21 mouse cellular contexts compared by ENCODE assay signal in genomic region chr13:100523698-100524097, GRCm38 (mm10). TPM values are rescaled to one million over a fixed set of nuclear protein-coding genes. Genes with fewer than 3 reads are reported as not detected.
A peak's percentile ranks its signal among the peaks of the same experiment; 100 is the strongest.
DNase-seq lines count a peak whose midpoint lies in the region; ATAC-seq and TF ChIP-seq lines count a peak whose summit lies in the region.
"Had no signal": no experiment of that assay in that cellular context is flagged by ENCODE, and none has a peak within 500 bp of the region (broad histone marks: within the 10 kb centered on the region; RNA-seq: fewer than 3 reads in every experiment).

No protein-coding gene starts in this region.

- no peak for TF ChIP-seq POLR2A in heart, adult 2 months (IDR thresholded peaks at IDR 0.05; ENCODE audit: insufficient read depth, low read depth, low read length)
- no peak for TF ChIP-seq POLR2A in liver, adult 2 months (IDR thresholded peaks at IDR 0.05; ENCODE audit: extremely low read depth, insufficient read depth, low read length)

- no peaks in the 10 kb centered on the region for H3K27me3 ChIP-seq in heart, adult 2 months (ENCODE audit: control insufficient read depth, insufficient read depth, low read length)
- no peaks in the 10 kb centered on the region for H3K27me3 ChIP-seq in liver, adult 2 months (ENCODE audit: control insufficient read depth, insufficient read depth, low read length)
- no peaks in the 10 kb centered on the region for H3K27me3 ChIP-seq in liver, postnatal 0 days (ENCODE audit: insufficient read depth, low read length)
- H3K27me3 ChIP-seq in liver, embryonic 12.5 days (replicated peaks), result no peaks in the 10 kb centered on the region
- H3K27me3 ChIP-seq: CH12.LX, Patski had no signal

- no peaks in the 10 kb centered on the region; the same call in 1 of the 2 replicates for H3K4me1 ChIP-seq in heart, adult 2 months (ENCODE audit: control insufficient read depth, insufficient read depth, low read length)
- H3K4me1 ChIP-seq in liver, adult 2 months (ENCODE audit: control insufficient read depth, insufficient read depth, low read length), result peaks cover 28% of the 10 kb centered on the region
- peaks cover 19% of the 10 kb centered on the region for H3K4me1 ChIP-seq in liver, postnatal 0 days (ENCODE audit: insufficient read depth)
- H3K4me1 ChIP-seq in liver, embryonic 12.5 days, result peaks cover 7% of the 10 kb centered on the region; the same call in 1 of the 2 replicates

- H3K4me3 ChIP-seq in heart, adult 2 months, result no peak overlapping the region
- H3K4me3 ChIP-seq in liver, adult 2 months (ENCODE audit: insufficient read depth, low read depth, low read length), result no peak overlapping the region
- H3K4me3 ChIP-seq in liver, postnatal 0 days (ENCODE audit: low read depth, low read length), result no peak overlapping the region
- H3K4me3 ChIP-seq in liver, embryonic 12.5 days, result no peak overlapping the region

- intact Hi-C loops in heart, adult 2 months (cut with DNase I), result no loop called here

- no peak overlapping the region for H3K4me2 ChIP-seq in liver, postnatal 0 days (ENCODE audit: low read depth, low read length)
- no peak overlapping the region for H3K4me2 ChIP-seq in liver, embryonic 12.5 days

- no peaks in the 10 kb centered on the region for H3K79me2 ChIP-seq in heart, adult 2 months (replicated peaks; ENCODE audit: control insufficient read depth, insufficient read depth, low read length)
- peaks cover 32% of the 10 kb centered on the region for H3K79me2 ChIP-seq in liver, adult 2 months (ENCODE audit: control insufficient read depth, insufficient read depth, low read length)

- peak; percentile 57 for ATAC-seq in liver, postnatal 0 days
- no peak for ATAC-seq in liver, embryonic 12.5 days
- ATAC-seq: activated CD4-positive, CD25-positive, alpha-beta regulatory T cell, adult 4 months; CD4-positive, CD25-positive, alpha-beta regulatory T cell, adult 4 months; Patski had no signal

- H3K9ac ChIP-seq in heart, adult 2 months (ENCODE audit: low read depth, low read length), result no peak overlapping the region
- no peak overlapping the region for H3K9ac ChIP-seq in liver, adult 2 months (ENCODE audit: low read depth, low read length)
- no peak overlapping the region for H3K9ac ChIP-seq in liver, postnatal 0 days (replicated peaks)
- no peak overlapping the region for H3K9ac ChIP-seq in liver, embryonic 12.5 days

- H3K27ac ChIP-seq in heart, adult 2 months, result no peak overlapping the region
- H3K27ac ChIP-seq in liver, adult 2 months (replicated peaks; ENCODE audit: insufficient read depth, low read depth, low read length), result no peak overlapping the region
- H3K27ac ChIP-seq in liver, postnatal 0 days (ENCODE audit: low read depth), result 0 out of 2 replicates have a peak overlapping the region, but pooled peaks have one; percentile 34
- no peak overlapping the region for H3K27ac ChIP-seq in liver, embryonic 12.5 days

- H3K36me3 ChIP-seq in heart, adult 2 months (ENCODE audit: control insufficient read depth, insufficient read depth, low read length), result no peaks in the 10 kb centered on the region
- no peaks in the 10 kb centered on the region for H3K36me3 ChIP-seq in liver, adult 2 months (ENCODE audit: control insufficient read depth, insufficient read depth, low read length)
- no peaks in the 10 kb centered on the region; the same call in 1 of the 2 replicates for H3K36me3 ChIP-seq in liver, postnatal 0 days (replicated peaks; ENCODE audit: insufficient read depth, low read length)
- H3K36me3 ChIP-seq in liver, embryonic 12.5 days, result no peaks in the 10 kb centered on the region
- H3K36me3 ChIP-seq: G1E had no signal

- 88% methylated on average over 2 of the region's 2 CpGs for WGBS in heart, adult 2 months
- WGBS in liver, adult 2 months, result 35% methylated on average over 2 of the region's 2 CpGs
- WGBS in liver, postnatal 0 days (ENCODE audit: insufficient replicate concordance), result 61% methylated on average over 2 of the region's 2 CpGs
- 75% methylated on average over 2 of the region's 2 CpGs for WGBS in liver, embryonic 12.5 days (ENCODE audit: insufficient replicate concordance)

- no peaks in the 10 kb centered on the region for H3K9me3 ChIP-seq in liver, postnatal 0 days (ENCODE audit: low read length)
- no peaks in the 10 kb centered on the region for H3K9me3 ChIP-seq in liver, embryonic 12.5 days (replicated peaks)
- H3K9me3 ChIP-seq: G1E had no signal

- DNase-seq in heart, adult 11 months, result peak; percentile 4
- DNase-seq in heart, adult 2 months, result no peak
- DNase-seq in liver, adult 2 months (ENCODE audit: extremely low read depth, low read depth, low spot score), result peak; percentile 68
- DNase-seq in liver, result no peak
- no peak for DNase-seq in liver, postnatal 0 days
- DNase-seq: adrenal gland, adult 2 months; adrenal gland, adult 8-10 months; adrenal gland, postnatal 10 days; adrenal gland, postnatal 14 days; adrenal gland, postnatal 25 days; adrenal gland, postnatal 36 days; B cell, adult 2 months; cerebellum, adult 11 months; cerebellum, adult 11-12 months; cerebellum, adult 18-20 months had no signal

- TF ChIP-seq EP300 in heart, adult 2 months (IDR thresholded peaks at IDR 0.05; ENCODE audit: insufficient read depth, low read depth, low read length), result no peak
- TF ChIP-seq EP300 in liver, postnatal 0 days (IDR thresholded peaks at IDR 0.05; ENCODE audit: low read depth), result no peak

- no peak for TF ChIP-seq CTCF in heart, adult 2 months (IDR thresholded peaks at IDR 0.05)
- TF ChIP-seq CTCF in liver, adult 2 months (IDR thresholded peaks at IDR 0.05; ENCODE audit: low read depth, low read length), result no peak
- TF ChIP-seq CTCF in liver, postnatal 0 days (IDR thresholded peaks at IDR 0.05; ENCODE audit: low read depth), result no peak

RNA-seq across cellular contexts. Expression of gene Ocln, which starts 28.8 kb away (rescaled TPM):
- total RNA-seq in heart, adult 2 months (2021), result under 1 TPM; 0.43 to 0.76 TPM
- polyA plus RNA-seq in heart, adult 2 months (2012; rRNA removed), result 0.37 and 0.82 TPM in 2 replicates
- 51.9 and 52.3 TPM in 2 replicates for total RNA-seq in liver, adult 2 months (2014; rRNA removed)
- polyA plus RNA-seq in liver, adult 2 months (2012; rRNA removed), result 6.1 and 7.3 TPM in 2 replicates
- 11.2 and 14.6 TPM in 2 replicates for polyA plus RNA-seq in liver, postnatal 0 days (2015; fragmentation: Nextera tagmentation; extraction: Ambion mirVana)
- polyA plus RNA-seq in liver, embryonic 12.5 days (2016; fragmentation: Nextera tagmentation; extraction: Ambion mirVana), result 6.7 and 6.9 TPM in 2 replicates
- polyA plus RNA-seq: G1E had no signal

RNA-seq across cellular contexts. Expression of gene Gtf2h2, which starts 31.3 kb away (rescaled TPM):
- 10 to 100 TPM; 21.4 to 24.3 TPM for total RNA-seq in heart, adult 2 months (2021)
- 15.5 and 24.3 TPM in 2 replicates for polyA plus RNA-seq in heart, adult 2 months (2012; rRNA removed)
- total RNA-seq in liver, adult 2 months (2014; rRNA removed), result 17.3 and 20.8 TPM in 2 replicates
- polyA plus RNA-seq in liver, adult 2 months (2012; rRNA removed), result 8.8 and 19.1 TPM in 2 replicates
- polyA plus RNA-seq in liver, postnatal 0 days (2015; fragmentation: Nextera tagmentation; extraction: Ambion mirVana), result 13.4 and 14.7 TPM in 2 replicates
- 46.6 and 52.2 TPM in 2 replicates for polyA plus RNA-seq in liver, embryonic 12.5 days (2016; fragmentation: Nextera tagmentation; extraction: Ambion mirVana)

Comparison
In these comparisons a context has a peak if more than half of its experiments do, and no peak if none do; other contexts are left out.
1. DNase-seq: peak in heart, adult 11 months (single experiment) and liver, adult 2 months (single experiment); none in heart, adult 2 months (0 of 2), liver (single experiment) and liver, postnatal 0 days (single experiment).